Mouse (Mus musculus) cerebellum, postnatal 14 days (tissue): ENCODE measurements around the gene Grm4.
A peak's percentile ranks its signal among the peaks of the same experiment; 100 is the strongest.

Experiments
- DNase-seq, 2 experiments: peaks; one replicate each; pipeline ENCODE4 v3.0.0; 2021; ENCODE audit warnings: mixed read lengths in 2 of 2

Gene Grm4

GRCm38 (mm10) chr17:27488173-27488823, 32.9 kb downstream of the Grm4 start:
- DNase-seq: peak; percentile 53 to 59

GRCm38 (mm10) chr17:27485940-27486339, 35.3 kb downstream of the Grm4 start:
- peak in 1 of 2 experiments; percentile 55 for DNase-seq

DNA sequence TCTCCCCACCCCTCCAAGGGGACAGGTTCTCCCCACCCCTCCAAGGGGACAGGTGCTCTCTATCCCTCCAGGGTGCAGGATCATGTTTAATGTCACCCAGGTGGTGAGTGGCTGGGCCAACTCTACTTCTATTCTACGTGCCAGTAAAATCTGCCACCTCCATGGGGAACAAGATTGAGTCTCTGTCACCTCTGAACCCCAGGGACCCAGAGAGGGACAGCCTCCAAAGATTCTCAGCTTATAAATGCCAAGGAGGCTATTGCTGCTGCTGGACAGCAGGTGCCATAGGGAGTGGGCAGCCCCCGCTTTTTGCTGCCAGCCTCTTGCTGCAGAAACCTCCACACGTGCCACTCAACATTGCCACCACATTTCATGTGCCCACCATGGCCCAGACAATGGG, 37.6 kb downstream of the Grm4 start:
- peak; percentile 70 to 82 for DNase-seq

- DNase-seq: peak in 1 of 2 experiments; percentile 57
These were observed 40.8 kb downstream of the Grm4 start for GRCm38 (mm10) chr17:27480143-27481103.

- DNase-seq: no peak
These were observed 45.6 kb downstream of the Grm4 start for GRCm38 (mm10) chr17:27475650-27476049.

DNA sequence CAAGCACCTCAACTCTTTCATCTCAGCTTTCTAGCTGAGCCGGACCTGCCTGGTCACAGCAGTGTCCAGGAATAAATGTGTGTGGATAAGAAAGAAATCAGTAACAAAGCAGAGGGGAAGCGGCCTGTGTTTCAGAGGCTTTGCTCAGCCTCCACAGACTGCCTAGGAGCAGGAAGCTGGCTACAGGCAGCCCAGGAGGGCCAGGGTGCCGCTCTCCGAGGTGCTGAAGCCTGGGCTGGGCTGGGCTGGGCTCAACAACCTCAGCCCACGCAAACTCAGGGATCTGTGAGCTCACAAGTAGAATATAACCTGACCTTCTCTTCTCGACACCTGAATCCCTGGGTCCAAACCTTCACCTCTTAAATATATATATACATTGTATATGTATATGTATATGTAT, 54.6 kb downstream of the Grm4 start:
- no peak for DNase-seq

- DNase-seq: no peak
These were observed 55.3 kb downstream of the Grm4 start for GRCm38 (mm10) chr17:27465924-27466323.

DNA sequence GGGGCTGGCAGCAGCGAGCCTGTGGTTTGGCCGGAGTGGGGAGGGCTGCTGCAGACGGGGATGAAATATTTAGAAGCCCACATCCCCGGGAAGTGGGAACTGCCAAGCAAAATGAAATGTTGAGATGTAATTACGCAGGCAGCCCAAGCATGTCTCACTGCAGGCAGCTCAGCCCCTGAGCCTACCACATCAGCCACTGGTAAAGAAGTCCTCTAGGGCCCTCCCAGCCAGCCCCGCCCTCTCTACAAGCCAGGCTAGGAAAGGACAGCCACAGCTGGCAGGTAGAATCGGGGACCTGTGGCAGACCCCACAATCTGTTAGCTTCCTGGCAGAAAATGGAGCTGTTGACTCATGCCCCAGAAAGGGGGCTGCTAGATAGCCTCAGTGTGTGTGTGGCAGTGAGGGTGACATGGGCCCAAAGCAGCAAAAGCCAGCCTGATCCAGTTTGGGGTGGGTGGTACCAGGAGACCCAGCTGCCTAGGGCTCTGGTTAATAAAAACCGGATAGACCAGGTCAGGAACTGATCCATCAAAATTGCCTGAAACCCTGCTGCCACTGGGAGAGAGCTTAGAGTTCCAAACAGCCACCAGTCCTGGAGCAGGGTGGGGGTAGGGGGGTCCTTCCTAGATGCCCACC, 56.8 kb downstream of the Grm4 start:
- DNase-seq: no peak

- DNase-seq: no peak
These were observed 61.2 kb downstream of the Grm4 start for GRCm38 (mm10) chr17:27459979-27460378.

DNA sequence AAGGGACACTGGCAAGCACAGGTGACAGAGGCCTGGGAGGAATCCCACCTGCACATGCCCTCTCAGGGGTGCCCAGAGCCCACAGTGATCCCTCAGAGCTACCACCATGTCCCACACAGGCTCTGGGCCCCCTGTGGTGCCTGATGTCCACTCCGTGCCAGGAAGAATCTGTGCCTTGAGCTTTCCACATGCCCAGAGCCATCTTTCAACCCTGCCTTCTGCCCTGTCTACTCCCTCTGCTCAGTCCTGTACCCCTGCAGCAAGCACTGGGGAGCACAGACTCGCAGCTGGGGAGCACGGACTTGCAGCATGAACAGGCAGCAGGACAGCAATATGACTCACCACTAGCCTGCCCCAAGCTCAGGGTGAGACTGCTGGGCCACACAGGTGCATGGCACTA, 62.0 kb downstream of the Grm4 start:
- peak in 1 of 2 experiments; percentile 67 for DNase-seq

GRCm38 (mm10) chr17:27457863-27458494, 63.2 kb downstream of the Grm4 start:
- DNase-seq: no peak

DNA sequence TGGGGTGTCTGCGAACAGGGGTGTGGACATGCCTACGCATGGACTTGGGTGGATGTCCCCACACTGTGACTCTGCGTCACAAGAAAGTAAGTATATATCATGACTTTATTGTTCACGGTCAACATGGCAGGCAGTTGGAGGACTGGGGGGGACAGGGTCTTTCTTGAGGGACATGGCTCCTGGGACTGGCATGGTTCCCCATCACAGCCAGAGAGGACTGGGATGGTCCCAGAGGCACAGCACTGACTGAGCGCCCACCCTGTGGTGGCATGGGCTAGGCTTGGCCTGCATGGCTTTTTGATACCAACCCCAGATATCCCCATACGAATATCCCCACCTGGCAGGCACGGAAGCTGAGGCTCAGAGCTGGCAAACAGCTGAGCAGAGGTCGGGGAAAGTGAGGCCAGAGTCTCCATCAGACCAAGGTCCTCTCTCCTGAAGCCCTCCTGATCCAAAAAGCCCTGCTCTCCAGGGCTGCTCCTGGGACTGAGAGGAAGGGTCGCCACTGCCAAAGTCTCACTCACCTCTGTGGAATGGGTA, 64.1 kb downstream of the Grm4 start:
- peak in 1 of 2 experiments; percentile 55 for DNase-seq

- peak; percentile 96 to 98 for DNase-seq
These were observed 64.8 kb downstream of the Grm4 start for GRCm38 (mm10) chr17:27456364-27456763.

DNA sequence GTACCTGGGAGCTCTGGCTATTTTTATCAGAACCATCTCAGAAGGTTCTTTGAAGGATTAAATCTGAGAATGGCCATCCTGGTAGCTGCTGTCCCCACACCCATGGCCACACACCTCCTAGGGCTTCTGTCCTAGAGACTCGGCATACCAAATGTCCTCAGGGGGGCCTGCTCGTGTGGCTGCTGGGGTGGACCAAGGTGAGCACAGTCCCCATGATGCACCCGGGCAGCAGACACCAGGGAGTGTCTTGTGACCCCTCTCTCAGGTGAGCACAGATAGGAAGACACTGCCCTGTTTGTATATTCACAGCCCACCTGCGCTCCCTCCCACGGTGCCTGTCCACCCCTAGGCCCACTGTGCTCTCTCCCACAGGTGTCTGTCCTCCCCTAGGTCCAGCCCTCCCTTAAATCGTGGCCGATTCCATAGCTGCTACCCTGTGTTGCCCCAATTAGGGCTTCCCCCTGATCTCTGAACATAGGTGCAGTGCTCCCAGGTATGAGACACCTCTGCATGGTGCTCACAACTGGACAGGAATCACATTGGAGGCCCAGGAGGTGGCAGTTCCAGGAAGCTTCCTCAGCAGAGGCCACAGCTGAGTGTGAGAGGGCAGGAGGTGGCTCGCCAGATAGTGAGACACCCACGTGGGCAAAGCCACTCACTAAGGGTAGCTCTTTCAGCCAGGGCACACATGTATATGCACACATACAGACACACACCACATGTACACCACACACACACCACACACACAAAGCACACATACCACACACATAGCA, 66.0 kb downstream of the Grm4 start:
- DNase-seq: no peak

- DNase-seq: peak; percentile 58 to 68
These were observed 66.8 kb downstream of the Grm4 start for GRCm38 (mm10) chr17:27454396-27454795.

GRCm38 (mm10) chr17:27453045-27453444, 68.2 kb downstream of the Grm4 start:
- DNase-seq: peak in 1 of 2 experiments; percentile 49

- DNase-seq: peak; percentile 61 to 67
These were observed 69.4 kb downstream of the Grm4 start for GRCm38 (mm10) chr17:27451787-27452186.

GRCm38 (mm10) chr17:27451216-27451615, 70.0 kb downstream of the Grm4 start:
- DNase-seq: no peak

DNA sequence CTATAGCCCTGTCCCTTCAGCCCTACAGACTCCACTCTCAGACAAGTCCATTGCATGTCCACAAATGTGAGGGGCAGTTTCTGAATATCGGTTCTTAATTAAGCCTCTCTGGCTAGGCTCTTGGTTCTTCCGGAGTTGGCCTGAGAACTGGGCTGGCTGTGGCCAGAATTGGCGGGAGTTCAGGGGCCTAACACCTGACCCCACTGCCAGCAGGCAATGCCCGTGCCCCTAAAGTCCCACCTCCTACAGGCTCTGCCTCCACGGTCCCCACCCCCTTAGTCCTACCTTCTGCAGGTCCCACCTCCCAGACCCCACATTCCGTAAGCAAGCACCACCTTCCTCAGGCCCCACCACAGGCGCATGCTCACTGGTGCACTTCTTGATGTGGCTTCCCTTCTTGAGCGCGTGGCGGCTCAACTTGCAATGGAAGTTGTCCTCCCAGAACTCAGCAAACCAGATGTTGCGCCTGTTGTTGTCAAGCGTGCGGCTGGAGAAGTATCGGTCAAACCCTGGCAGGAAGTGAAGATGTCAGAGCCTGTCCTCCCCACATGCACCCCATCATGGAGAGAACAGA, 71.4 kb downstream of the Grm4 start:
- DNase-seq: peak in 1 of 2 experiments; percentile 57

- peak; percentile 81 to 86 for DNase-seq
These were observed 72.5 kb downstream of the Grm4 start for GRCm38 (mm10) chr17:27448749-27449148.

DNA sequence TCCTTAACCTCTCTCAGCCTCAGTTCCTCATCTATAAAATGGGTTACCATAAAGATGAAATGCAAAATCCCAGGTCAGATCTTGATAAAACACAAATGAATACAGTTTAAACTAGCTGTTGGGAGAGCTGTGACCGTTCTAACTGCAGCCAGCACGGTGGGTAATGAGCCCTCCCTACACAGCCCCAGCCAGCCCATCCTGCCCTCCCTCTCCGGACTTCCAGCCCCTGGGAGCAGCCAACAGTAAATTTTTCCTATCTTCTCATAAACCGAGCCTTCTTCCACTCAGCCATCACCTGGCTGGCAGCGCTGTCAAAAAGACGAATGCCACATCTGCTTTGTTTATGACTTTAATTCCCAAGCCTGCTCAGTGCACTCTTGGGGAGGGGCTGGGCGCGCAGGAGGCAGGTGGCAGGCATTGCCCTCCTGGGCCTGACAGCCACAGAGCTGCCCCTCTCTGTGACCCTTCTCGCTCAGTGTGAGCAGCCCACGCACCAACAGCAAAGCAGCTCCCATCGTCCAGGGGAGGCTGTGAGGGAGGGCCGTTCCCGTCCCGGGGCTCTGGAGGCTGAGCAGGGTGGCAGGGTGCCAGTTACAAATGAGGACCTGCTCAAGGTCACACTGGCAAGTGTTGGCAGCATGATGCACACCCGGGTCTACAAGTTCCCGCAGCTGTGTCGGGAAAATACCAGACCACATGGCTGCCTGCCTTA, 75.7 kb downstream of the Grm4 start:
- DNase-seq: peak; percentile 53 to 55
